Mouse (Mus musculus): ENCODE data around the gene Glra1.

GRCm38 (mm10) chr11:55511374-55511773 lies 96.6 kb downstream of the Glra1 start:
- TF ChIP-seq POLR2A (IDR thresholded peaks at IDR 0.05; ENCODE audit: extremely low read depth, insufficient read depth, low read length) (no peak), CTCF (IDR thresholded peaks at IDR 0.05; ENCODE audit: low read depth, low read length) (peak; percentile 17; the same call in 1 of the 2 replicates)
